Mouse (Mus musculus): ENCODE results near the gene D1Ertd622e.

D1Ertd622e gene

DNA sequence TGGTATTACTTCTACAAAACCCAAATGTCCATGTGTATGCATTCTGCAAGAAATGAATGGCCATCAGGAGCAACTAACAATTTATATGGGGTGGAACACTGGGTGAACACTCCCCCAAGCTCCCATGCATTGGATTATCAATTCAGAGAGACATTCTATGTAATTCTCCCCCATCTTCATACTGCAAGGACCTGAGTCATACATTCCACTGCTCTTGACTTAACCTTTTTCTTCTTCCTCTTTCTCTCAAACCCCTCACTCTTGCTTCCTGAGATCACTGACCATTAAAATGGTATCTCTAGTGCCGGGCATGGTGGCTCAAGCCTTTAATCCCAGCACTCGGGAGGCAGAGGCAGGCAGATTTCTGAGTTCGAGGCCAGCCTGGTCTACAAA, 83.9 kb downstream of the D1Ertd622e start:
- DNase-seq: no peak

DNA sequence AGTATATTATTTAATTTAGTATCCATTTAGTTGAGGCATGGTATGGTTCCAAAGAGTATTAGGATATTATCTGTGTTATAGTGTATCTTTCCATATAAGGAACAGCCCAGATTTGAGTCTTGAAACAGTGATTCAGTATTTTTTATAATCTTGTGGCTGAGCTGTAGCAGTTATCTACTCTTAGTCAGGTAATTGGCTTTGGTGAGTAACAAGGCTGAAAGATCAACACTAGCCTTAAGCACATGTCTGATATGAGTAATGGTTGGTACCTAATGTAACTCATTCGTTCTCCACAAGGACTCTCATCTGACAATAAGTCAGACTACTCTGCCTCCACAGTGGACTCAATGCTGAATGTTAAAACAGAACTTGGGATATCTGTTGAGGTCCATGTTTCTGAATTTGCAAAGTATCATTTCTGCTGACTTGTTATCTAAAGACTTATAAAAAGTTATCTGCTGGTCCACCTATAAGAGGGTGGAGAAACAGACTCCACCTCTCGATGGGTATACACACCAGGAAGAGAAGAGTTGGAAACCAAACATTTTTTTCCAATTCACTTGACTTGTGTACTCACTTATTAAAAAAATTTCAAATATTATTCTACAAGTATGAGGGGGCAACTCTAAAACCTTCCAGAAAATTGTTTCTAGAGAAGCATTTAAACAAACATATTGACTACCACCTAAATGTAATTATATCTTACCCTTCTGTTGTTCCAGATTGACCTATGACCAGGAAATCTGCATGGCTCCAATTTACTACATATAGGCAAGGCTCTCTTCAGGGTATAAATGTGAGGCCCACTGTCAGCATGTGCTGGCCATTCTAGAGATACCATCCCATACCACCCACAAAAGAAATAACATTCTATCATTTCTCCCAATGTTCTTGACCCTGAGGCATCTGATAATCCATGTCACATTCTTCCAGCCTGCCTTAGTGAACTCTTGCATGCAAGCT, 84.5 kb downstream of the D1Ertd622e start:
- no peak for DNase-seq

DNA sequence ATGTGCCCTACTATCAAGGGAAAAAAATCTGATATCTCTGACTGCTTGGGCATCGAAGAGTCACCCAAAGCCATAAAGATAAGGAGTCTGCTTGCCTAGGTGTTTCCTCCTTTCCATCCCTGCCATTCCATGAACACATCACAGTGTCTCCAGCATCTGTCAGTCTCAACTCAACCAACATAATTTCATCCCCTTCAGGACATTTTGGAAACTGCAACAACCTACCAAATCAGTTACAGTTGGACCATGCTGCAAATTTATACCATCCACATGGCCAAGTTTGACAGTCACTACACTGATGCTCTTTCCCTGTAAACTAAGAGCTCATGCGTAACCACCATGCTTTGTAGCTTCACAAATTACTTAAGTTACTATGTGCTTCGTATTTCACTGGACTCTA, 85.3 kb downstream of the D1Ertd622e start:
- DNase-seq: no peak

DNA sequence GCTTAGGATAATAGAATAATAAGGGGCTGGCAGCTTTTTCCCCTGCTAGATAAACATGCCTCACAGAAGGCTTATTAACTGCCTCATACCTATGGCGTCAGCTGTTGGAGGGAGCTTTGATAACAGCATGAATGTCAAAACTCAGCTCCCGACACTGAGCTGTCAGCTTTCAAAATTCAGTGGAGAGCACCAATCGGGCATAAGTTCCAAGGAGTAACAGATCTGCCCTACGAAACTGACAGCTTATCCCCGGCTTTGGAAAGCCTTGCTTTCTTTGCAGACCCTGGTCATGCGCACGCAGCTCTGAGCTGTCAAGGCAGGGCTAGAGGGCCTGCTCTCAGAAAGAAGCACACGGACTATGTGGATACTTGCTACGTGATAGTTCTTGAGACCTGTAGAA, 91.1 kb downstream of the D1Ertd622e start:
- DNase-seq: no peak

DNA sequence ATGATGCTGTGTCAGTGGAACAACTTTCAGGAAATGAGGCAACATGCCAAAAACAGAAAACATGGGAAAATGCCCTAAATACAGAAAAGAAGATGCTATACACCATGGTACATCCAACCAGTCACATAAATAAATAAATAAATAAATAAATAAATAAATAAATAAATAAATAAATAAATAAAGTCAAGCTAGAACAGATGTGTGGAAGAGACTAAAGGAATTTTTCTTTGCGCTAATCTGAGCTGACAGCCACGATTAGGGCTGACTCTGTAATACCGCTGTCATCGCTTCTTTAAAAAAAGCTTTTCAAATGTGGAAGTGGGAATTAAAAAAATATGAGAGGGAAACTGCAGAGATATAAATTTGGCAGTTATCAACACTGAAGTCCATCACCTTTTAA, 93.9 kb downstream of the D1Ertd622e start:
- no peak for DNase-seq

DNA sequence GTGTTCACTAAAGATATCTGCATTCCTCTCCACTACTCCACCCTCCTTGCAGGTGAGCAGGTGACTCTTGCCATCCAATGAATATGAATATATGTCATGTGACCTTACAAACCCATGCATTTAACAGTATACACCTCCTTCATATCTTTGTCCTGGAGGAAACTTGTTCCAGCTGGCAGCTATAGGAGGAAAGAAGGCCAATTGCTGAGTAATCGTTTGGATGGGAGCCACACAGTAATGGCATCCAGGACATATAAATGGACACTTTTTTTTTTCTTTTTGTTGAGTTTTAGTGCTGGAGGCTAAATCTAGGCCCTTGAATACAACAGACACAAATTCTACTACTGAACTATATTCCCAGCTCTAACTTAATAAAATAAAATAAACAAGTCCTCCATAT, 97.2 kb downstream of the D1Ertd622e start:
- DNase-seq: no peak

DNA sequence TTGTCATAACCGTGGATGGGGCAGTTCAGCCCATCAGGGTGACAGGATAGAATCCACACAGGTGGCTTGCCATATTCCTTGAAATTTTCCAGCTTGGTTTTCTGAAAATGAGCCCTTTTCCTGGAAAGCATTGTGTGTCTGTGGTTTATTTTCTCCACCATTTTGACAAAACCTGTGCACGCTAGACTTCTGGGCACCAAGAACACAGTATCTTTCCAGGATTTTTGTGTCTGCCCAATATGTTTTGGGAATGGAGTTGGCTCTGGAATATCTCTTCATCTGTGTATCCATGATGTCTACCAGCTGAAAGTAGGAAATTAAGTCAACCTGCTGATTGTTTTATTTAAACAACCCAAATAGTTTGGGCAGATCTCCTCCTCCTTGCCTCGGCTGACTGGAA, 99.0 kb downstream of the D1Ertd622e start:
- DNase-seq: no peak

Measured in cerebellum, adult 9-10 months (tissue).